Mouse (Mus musculus) heart, adult 2 months (tissue): Measurements from ENCODE around the gene C87977. TPM values are rescaled to one million over a fixed set of nuclear protein-coding genes. Genes with fewer than 3 reads are reported as not detected.
"Not testable (repeated sequence)": the region's sequence is repeated elsewhere in the genome, so short reads cannot be mapped to it uniquely, and the experiment has no call there.

Experiments
- DNase-seq, 2 experiments: peaks; one replicate each; pipeline ENCODE4 v3.0.0; 2021
- H3K27ac ChIP-seq: fragments of 200-600 bp; 2 replicates; pipeline ENCODE4 v1.8.1; 2022
- H3K27me3 ChIP-seq: fragments of 200-500 bp; 2 replicates; pipeline ENCODE4 v1.6.1; 2012; ENCODE audit warnings: mild to moderate bottlenecking, low read length, inconsistent platforms, mixed read lengths; ENCODE audit not compliant: control insufficient read depth, insufficient read depth
- H3K36me3 ChIP-seq: fragments of 200-500 bp; 2 replicates; pipeline ENCODE4 v1.6.1; 2012; ENCODE audit warnings: low read length, inconsistent platforms; ENCODE audit not compliant: control insufficient read depth, insufficient read depth
- H3K4me1 ChIP-seq: fragments of 200-500 bp; 2 replicates; pipeline ENCODE4 v1.6.1; 2011; ENCODE audit warnings: low read length; ENCODE audit not compliant: control insufficient read depth, insufficient read depth
- H3K4me3 ChIP-seq: fragments of 200-600 bp; 2 replicates; pipeline ENCODE4 v1.8.1; 2022
- H3K79me2 ChIP-seq: fragments of 200-500 bp; replicated peaks from 2 replicates; pipeline ENCODE4 v1.6.1; 2012; ENCODE audit warnings: mild to moderate bottlenecking, inconsistent platforms, low read length, moderate library complexity, mixed read lengths; ENCODE audit not compliant: control insufficient read depth, insufficient read depth
- H3K9ac ChIP-seq: fragments of 200-500 bp; 2 replicates; pipeline ENCODE4 v1.6.1; 2012; ENCODE audit warnings: low read depth, mild to moderate bottlenecking, control low read depth, inconsistent platforms, low read length, mixed read lengths
- CTCF ChIP-seq: fragments of 200-600 bp; IDR thresholded peaks from 2 replicates; pipeline ENCODE4 v1.8.1; 2022; ENCODE audit warnings: antibody characterized with exemption, mild to moderate bottlenecking, moderate library complexity
- EP300 ChIP-seq: fragments of 200-500 bp; IDR thresholded peaks from 2 replicates; pipeline ENCODE4 v1.6.1; 2011; ENCODE audit warnings: low read depth, low read length, control low read depth; ENCODE audit not compliant: insufficient read depth
- POLR2A ChIP-seq: fragments of 200-500 bp; IDR thresholded peaks from 2 replicates; pipeline ENCODE4 v1.6.1; 2011; ENCODE audit warnings: mild to moderate bottlenecking, low read depth, low read length, control low read depth; ENCODE audit not compliant: insufficient read depth
- WGBS: fragments of 180-500 bp; shearing (Covaris S2); methylation state at CpG from one replicate; pipeline ENCODE4 v1.1.7; 2018; 5-methylcytosine and 5-hydroxymethylcytosine counted together
- intact Hi-C: fragments of 180-260 bp; cut with DNase I; formaldehyde crosslinking; loops from one replicate; pipeline ENCODE4 v1.15.1; 2025
- long read RNA-seq: library from polyadenylated mRNA; stranded (forward); transcript quantifications from one replicate; pipeline ENCODE4 v2.0.0, GENCODE M21; 2021
- polyA plus RNA-seq: library from polyadenylated mRNA; depleted of rRNA; stranded (reverse); fragments of >200 nt; gene quantifications from 2 replicates; pipeline ENCODE4 v1.2.3, GENCODE M21; 2012; rRNA removed
- total RNA-seq, 2 experiments: library from RNA; stranded (reverse); gene quantifications; 2 replicates each; pipeline ENCODE4 v1.2.3; 2021

Gene C87977
- total RNA-seq (not detected), polyA plus RNA-seq (not detected in 2 replicates)
- long read RNA-seq, result 0 reads

DNA sequence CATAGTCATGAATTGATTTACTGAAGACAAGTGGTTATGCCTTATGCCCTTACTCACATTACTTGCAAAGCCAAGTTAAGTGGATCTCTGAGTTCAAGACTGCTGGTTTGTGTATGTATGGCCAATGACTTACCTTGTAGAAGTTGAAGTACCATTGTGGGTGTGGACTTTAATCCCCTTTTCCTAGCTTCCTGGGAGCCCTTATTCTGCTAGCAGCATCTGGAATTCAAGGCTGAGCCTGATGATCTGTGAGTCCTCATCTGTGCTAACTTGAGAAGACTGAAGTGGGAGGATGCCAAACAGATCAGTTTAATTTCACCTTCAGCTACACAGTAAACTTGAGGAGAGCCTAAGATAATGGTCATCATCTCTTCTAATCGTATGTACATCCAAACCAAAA, at the start of gene C87977:
C87977 (minus strand) TSS at position 101 of the 400 bp plus-strand sequence.
- H3K4me3 ChIP-seq, H3K27ac ChIP-seq, H3K27me3 ChIP-seq, H3K36me3 ChIP-seq, H3K79me2 ChIP-seq, H3K4me1 ChIP-seq, intact Hi-C loops, H3K9ac ChIP-seq, DNase-seq: not testable (repeated sequence)
- 68% methylated on average over 1 of the region's 1 CpGs for WGBS

DNA sequence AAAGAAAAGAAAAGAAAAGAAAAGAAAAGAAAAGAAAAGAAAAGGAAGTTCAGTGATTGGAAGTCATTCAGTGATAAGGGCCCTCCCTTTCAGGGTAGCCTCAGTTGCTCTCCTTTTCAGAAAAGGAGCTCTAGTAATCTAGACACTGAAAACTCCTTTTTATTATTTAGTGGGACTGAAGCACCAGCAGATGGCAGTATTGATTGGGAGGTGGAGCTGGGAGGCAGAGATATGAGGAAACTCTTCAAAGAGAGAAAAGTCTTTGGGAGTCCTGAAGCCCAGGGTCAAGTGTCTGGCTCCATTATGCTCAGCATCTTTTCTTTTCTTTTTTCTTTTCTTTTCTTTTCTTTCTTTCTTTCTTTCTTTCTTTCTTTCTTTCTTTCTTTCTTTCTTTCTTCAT, 41.6 kb upstream of the C87977 start:
- intact Hi-C loops, H3K4me1 ChIP-seq, H3K36me3 ChIP-seq, H3K9ac ChIP-seq, H3K79me2 ChIP-seq, H3K27me3 ChIP-seq, H3K27ac ChIP-seq, H3K4me3 ChIP-seq, DNase-seq: not testable (repeated sequence)

DNA sequence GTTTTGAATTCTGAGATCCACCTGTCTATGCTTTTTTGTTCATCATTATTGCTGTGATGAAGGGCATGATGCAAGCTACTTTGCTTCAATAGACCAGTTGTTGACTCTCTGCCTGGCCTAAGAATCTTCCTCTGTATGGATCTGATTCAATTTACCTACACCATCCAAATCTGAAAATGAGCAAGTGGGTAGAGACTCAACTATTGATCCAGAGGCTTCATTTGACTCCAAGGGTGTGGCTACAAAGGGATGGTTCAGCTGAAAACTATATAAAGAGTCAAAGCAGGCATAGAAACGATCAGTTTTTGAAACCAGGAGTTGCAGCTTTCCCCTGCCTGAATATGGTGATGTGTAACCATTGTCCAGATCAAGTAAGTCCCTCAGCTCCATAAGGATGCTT, 22.7 kb downstream of the C87977 start, which contains the start of gene Oog2:
Oog2 (plus strand) TSS at position 301 of the 400 bp plus-strand sequence.
- H3K4me3 ChIP-seq, result no peak within 1 kb of the TSS
- no peak for TF ChIP-seq EP300
- 11% methylated on average over 1 of the region's 1 CpGs for WGBS
- no peaks in the 10 kb centered on the region for H3K4me1 ChIP-seq
- H3K27ac ChIP-seq, result no peak within 1 kb of the TSS
- H3K27me3 ChIP-seq, result no peaks in the 10 kb centered on the region
- no peaks in the 10 kb centered on the region for H3K36me3 ChIP-seq
- no peaks in the 10 kb centered on the region for H3K79me2 ChIP-seq
- no peak for DNase-seq
- no peak within 1 kb of the TSS for H3K9ac ChIP-seq
- intact Hi-C loops, result loop anchor here (10.0 kb wide), 1 partner anchor 376 kb away; the partner anchor contains the start of gene Gm13084

DNA sequence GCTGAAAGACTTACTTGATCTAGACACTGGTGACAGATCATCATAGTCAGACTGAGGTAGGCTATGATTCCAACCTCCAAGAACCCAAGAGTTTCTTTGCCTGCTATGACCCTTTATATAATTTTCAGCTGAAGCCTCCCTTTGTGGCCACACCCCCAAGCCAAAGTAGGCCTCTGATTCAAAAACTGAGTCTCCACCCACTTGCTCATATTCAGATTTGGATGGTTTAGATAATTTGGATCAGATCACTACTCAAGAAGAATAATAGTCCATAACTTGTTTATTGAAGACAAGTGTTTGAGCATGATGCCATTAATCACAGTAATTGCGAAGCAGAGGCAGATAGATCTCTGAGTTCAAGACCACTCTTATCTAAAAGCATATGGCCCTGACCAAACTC, 50.6 kb downstream of the C87977 start, which contains the start of gene Oog3:
Oog3 (minus strand) TSS at position 101 of the 400 bp plus-strand sequence.
- no peak within 1 kb of the TSS for H3K27ac ChIP-seq
- WGBS, result 54% methylated on average over 1 of the region's 1 CpGs
- no peaks in the 10 kb centered on the region for H3K4me1 ChIP-seq
- H3K4me3 ChIP-seq, result no peak within 1 kb of the TSS
- TF ChIP-seq CTCF, result no peak
- no peak for TF ChIP-seq POLR2A
- TF ChIP-seq EP300, result no peak
- no peaks in the 10 kb centered on the region for H3K79me2 ChIP-seq
- H3K9ac ChIP-seq, result no peak within 1 kb of the TSS
- intact Hi-C loops, result no loop called here
- H3K27me3 ChIP-seq, result no peaks in the 10 kb centered on the region
- no peaks in the 10 kb centered on the region for H3K36me3 ChIP-seq
- DNase-seq, result no peak

Other genes starting within 250 kb of the C87977 start
- gene Gm13101, start 246.4 kb downstream of the C87977 start, total RNA-seq, result not detected
- not detected in 2 replicates for gene Gm13101, start 246.4 kb downstream of the C87977 start, polyA plus RNA-seq
- not detected for gene Pramef17, start 218.9 kb downstream of the C87977 start, total RNA-seq
- not detected in 2 replicates for gene Pramef17, start 218.9 kb downstream of the C87977 start, polyA plus RNA-seq
- gene Pramel4, start 154.2 kb downstream of the C87977 start, total RNA-seq, result not detected
- not detected in 2 replicates for gene Pramel4, start 154.2 kb downstream of the C87977 start, polyA plus RNA-seq
- gene Gm13102, start 106.8 kb downstream of the C87977 start, total RNA-seq, result not detected
- gene Gm13102, start 106.8 kb downstream of the C87977 start, polyA plus RNA-seq, result not detected in 2 replicates
- not detected for gene Oog3, start 50.7 kb downstream of the C87977 start, total RNA-seq
- not detected in 2 replicates for gene Oog3, start 50.7 kb downstream of the C87977 start, polyA plus RNA-seq
- gene Oog2, start 22.6 kb downstream of the C87977 start, total RNA-seq, result not detected
- not detected in 2 replicates for gene Oog2, start 22.6 kb downstream of the C87977 start, polyA plus RNA-seq
- gene Pramel5, start 67.2 kb upstream of the C87977 start, total RNA-seq, result not detected
- gene Pramel5, start 67.2 kb upstream of the C87977 start, polyA plus RNA-seq, result not detected in 2 replicates
- not detected for gene Gm13128, start 116.9 kb upstream of the C87977 start, total RNA-seq
- not detected in 2 replicates for gene Gm13128, start 116.9 kb upstream of the C87977 start, polyA plus RNA-seq
- gene Gm13119, start 144.6 kb upstream of the C87977 start, total RNA-seq, result not detected
- not detected in 2 replicates for gene Gm13119, start 144.6 kb upstream of the C87977 start, polyA plus RNA-seq
- not detected for gene Pramef20, start 164.6 kb upstream of the C87977 start, total RNA-seq
- gene Pramef20, start 164.6 kb upstream of the C87977 start, polyA plus RNA-seq, result not detected in 2 replicates
- not detected for gene Pramef12, start 195.1 kb upstream of the C87977 start, total RNA-seq
- 0.08 TPM in 1 of 2 replicates, not detected in the other for gene Pramef12, start 195.1 kb upstream of the C87977 start, polyA plus RNA-seq
- not detected for gene 1700012P22Rik, start 225.5 kb upstream of the C87977 start, total RNA-seq
- not detected in 2 replicates for gene 1700012P22Rik, start 225.5 kb upstream of the C87977 start, polyA plus RNA-seq
- not detected for gene Gm9944, start 240.0 kb upstream of the C87977 start, total RNA-seq
- not detected in 2 replicates for gene Gm9944, start 240.0 kb upstream of the C87977 start, polyA plus RNA-seq